Mouse (Mus musculus) midbrain, postnatal 0 days (tissue): ENCODE measurements at regions not wholly inside any gene's neighbourhood (a gene's known extent, or its start where the extent isn't known, plus 50 kb on each side); places are given as distances from the start of the nearest gene placed in this dataset.

Source experiments
- ATAC-seq: fragments of 200-750 bp; cut with Nextera tagmentation; 2 replicates; pipeline ENCODE4 v1.8.0; 2017; ENCODE audit warnings: moderate number of reproducible peaks, mild to moderate bottlenecking, moderate TSS enrichment, moderate library complexity; ENCODE audit not compliant: low FRiP score
- DNase-seq: peaks from one replicate; pipeline ENCODE4 v3.0.0-alpha.2; 2015; ENCODE audit warnings: low spot score
- H3K27ac ChIP-seq: fragments of 300-500 bp; sonication (generic); 2 replicates; pipeline ENCODE4 v1.5.1; 2014; ENCODE audit warnings: low read depth, mild to moderate bottlenecking, low read length, mixed read lengths
- H3K27me3 ChIP-seq: fragments of 300-500 bp; sonication (generic); 2 replicates; pipeline ENCODE4 v1.6.1; 2014; ENCODE audit warnings: low read length, control low read depth, mixed read lengths; ENCODE audit not compliant: insufficient read depth
- H3K36me3 ChIP-seq: fragments of 300-500 bp; sonication (generic); 2 replicates; pipeline ENCODE4 v1.6.1; 2014; ENCODE audit warnings: low read length, control low read depth, mixed read lengths; ENCODE audit not compliant: insufficient read depth
- H3K4me1 ChIP-seq: fragments of 300-500 bp; sonication (generic); 2 replicates; pipeline ENCODE4 v1.6.1; 2014; ENCODE audit warnings: mild to moderate bottlenecking, control low read depth, antibody characterized with exemption, low read length, mixed read lengths; ENCODE audit not compliant: insufficient read depth
- H3K4me2 ChIP-seq: fragments of 300-500 bp; sonication (generic); 2 replicates; pipeline ENCODE4 v1.6.1; 2014; ENCODE audit warnings: low read depth, mild to moderate bottlenecking, low read length, mixed read lengths; ENCODE audit not compliant: poor library complexity, severe bottlenecking
- H3K4me3 ChIP-seq: fragments of 300-500 bp; sonication (generic); 2 replicates; pipeline ENCODE4 v1.5.1; 2014; ENCODE audit warnings: low read depth, mild to moderate bottlenecking, low read length, moderate library complexity
- H3K9ac ChIP-seq: fragments of 300-500 bp; sonication (generic); replicated peaks from 2 replicates; pipeline ENCODE4 v1.6.1; 2014; ENCODE audit warnings: mild to moderate bottlenecking, low read length, moderate library complexity, mixed read lengths; ENCODE audit not compliant: poor library complexity, severe bottlenecking
- H3K9me3 ChIP-seq: fragments of 300-500 bp; sonication (generic); 2 replicates; pipeline ENCODE4 v1.6.1; 2016; ENCODE audit warnings: low read length, control low read depth
- CTCF ChIP-seq: IDR thresholded peaks from 2 replicates; pipeline ENCODE4 v1.5.1; 2016; ENCODE audit warnings: antibody characterized with exemption, mild to moderate bottlenecking
- WGBS: fragments of 180-500 bp; shearing (Covaris S2); extraction: QIAGEN DNeasy Blood & Tissue Kit; methylation state at CpG from one replicate; pipeline ENCODE4 v1.1.7; 2014; 5-methylcytosine and 5-hydroxymethylcytosine counted together

GRCm38 (mm10) chr7:137618406-137619133 lies 181.2 kb downstream of the Glrx3 start:
- H3K27me3 ChIP-seq, result no peaks in the 10 kb centered on the region
- H3K4me2 ChIP-seq, result no peak overlapping the region
- no peak overlapping the region for H3K9ac ChIP-seq
- ATAC-seq, result no peak
- no peaks in the 10 kb centered on the region for H3K9me3 ChIP-seq
- WGBS, result 61% methylated on average over 5 of the region's 5 CpGs
- H3K36me3 ChIP-seq, result no peaks in the 10 kb centered on the region
- no peak for TF ChIP-seq CTCF
- H3K27ac ChIP-seq, result no peak overlapping the region
- no peak overlapping the region for H3K4me3 ChIP-seq
- H3K4me1 ChIP-seq, result no peaks in the 10 kb centered on the region
- no peak for DNase-seq

- Histone ChIP-seq H3K36me3 (no peaks in the 10 kb centered on the region), H3K4me1 (no peaks in the 10 kb centered on the region), H3K4me2 (no peak overlapping the region), H3K9ac (no peak overlapping the region), H3K27ac (no peak overlapping the region), H3K27me3 (no peaks in the 10 kb centered on the region), H3K4me3 (no peak overlapping the region), H3K9me3 (no peaks in the 10 kb centered on the region)
- no peak for DNase-seq
- WGBS, result 76% methylated on average over 6 of the region's 6 CpGs
- ATAC-seq, result no peak
- no peak for TF ChIP-seq CTCF
These were observed 181.9 kb downstream of the Glrx3 start for GRCm38 (mm10) chr7:137619286-137619789.

- Histone ChIP-seq H3K9me3 (no peaks in the 10 kb centered on the region), H3K27me3 (no peaks in the 10 kb centered on the region), H3K9ac (no peak overlapping the region), H3K4me2 (no peak overlapping the region), H3K4me1 (no peaks in the 10 kb centered on the region), H3K4me3 (no peak overlapping the region), H3K27ac (no peak overlapping the region), H3K36me3 (no peaks in the 10 kb centered on the region)
- WGBS, result 86% methylated on average over 3 of the region's 3 CpGs
- no peak for TF ChIP-seq CTCF
- ATAC-seq (no peak), DNase-seq (no peak)
These were observed 190.9 kb downstream of the Glrx3 start for GRCm38 (mm10) chr7:137628266-137628665.

GRCm38 (mm10) chr7:137629540-137629939 lies 192.1 kb downstream of the Glrx3 start:
- ATAC-seq, result no peak

GRCm38 (mm10) chr7:137648621-137649020 lies 211.2 kb downstream of the Glrx3 start:
- Histone ChIP-seq H3K9ac (no peak overlapping the region), H3K27ac (no peak overlapping the region), H3K4me3 (no peak overlapping the region), H3K4me1 (no peaks in the 10 kb centered on the region; the same call in 1 of the 2 replicates), H3K9me3 (no peaks in the 10 kb centered on the region), H3K27me3 (no peaks in the 10 kb centered on the region), H3K4me2 (no peak overlapping the region), H3K36me3 (no peaks in the 10 kb centered on the region)
- ATAC-seq (no peak), DNase-seq (no peak)
- 64% methylated on average over 6 of the region's 6 CpGs for WGBS
- no peak for TF ChIP-seq CTCF

More at GRCm38 (mm10) chr7:137629540-137629939, 192.1 kb downstream of the Glrx3 start:
- no peak overlapping the region for H3K4me2 ChIP-seq
- H3K4me1 ChIP-seq, result no peaks in the 10 kb centered on the region
- DNase-seq, result no peak
- no peaks in the 10 kb centered on the region for H3K36me3 ChIP-seq
- WGBS, result 94% methylated on average over 5 of the region's 5 CpGs
- no peak overlapping the region for H3K4me3 ChIP-seq
- no peak for TF ChIP-seq CTCF
- H3K9ac ChIP-seq, result no peak overlapping the region
- H3K9me3 ChIP-seq, result no peaks in the 10 kb centered on the region
- H3K27me3 ChIP-seq, result no peaks in the 10 kb centered on the region
- H3K27ac ChIP-seq, result no peak overlapping the region

- no peaks in the 10 kb centered on the region; the same call in 1 of the 2 replicates for H3K4me1 ChIP-seq
- no peak overlapping the region for H3K9ac ChIP-seq
- H3K27me3 ChIP-seq, result no peaks in the 10 kb centered on the region
- no peak for TF ChIP-seq CTCF
- H3K4me3 ChIP-seq, result no peak overlapping the region
- H3K9me3 ChIP-seq, result no peaks in the 10 kb centered on the region
- H3K27ac ChIP-seq, result no peak overlapping the region
- no peak overlapping the region for H3K4me2 ChIP-seq
- no peak for ATAC-seq
- no peak for DNase-seq
- no peaks in the 10 kb centered on the region for H3K36me3 ChIP-seq
- 87% methylated on average over 6 of the region's 6 CpGs for WGBS
These were observed 212.2 kb downstream of the Glrx3 start for GRCm38 (mm10) chr7:137649650-137650049.
